ENCODE assay signal across 21 mouse cellular contexts in genomic region chr14:117993845-117994244, GRCm38 (mm10). TPM values are rescaled to one million over a fixed set of nuclear protein-coding genes. Genes with fewer than 3 reads are reported as not detected.
DNase-seq lines count a peak whose midpoint lies in the region; ATAC-seq lines count a peak whose summit lies in the region.
"Had no signal": no experiment of that assay in that cellular context is flagged by ENCODE, and none has a peak within 500 bp of the region (broad histone marks: within the 10 kb centered on the region; RNA-seq: fewer than 3 reads in every experiment).

No protein-coding gene starts in this region.

- H3K4me1 ChIP-seq in heart, embryonic 11.5 days (ENCODE audit: control insufficient read depth, insufficient read depth, low read length) = no peaks in the 10 kb centered on the region
- no peaks in the 10 kb centered on the region for H3K4me1 ChIP-seq in midbrain, embryonic 13.5 days (replicated peaks)
- H3K4me1 ChIP-seq: embryonic facial prominence, embryonic 10.5 days; forebrain, embryonic 13.5 days; forebrain, embryonic 15.5 days had no signal

- DNase-seq in adrenal gland, adult 2 months = peak; percentile 6
- no peak for DNase-seq in adrenal gland, postnatal 14 days
- peak; percentile 27 for DNase-seq in heart, adult 11 months
- DNase-seq: adrenal gland, postnatal 36 days; B cell, adult 2 months; cerebellum, adult 11-12 months; cerebellum, adult 2 months; cerebellum, adult 9-10 months; cerebellum, postnatal 10 days; cerebellum, postnatal 25 days; forebrain, postnatal 0 days had no signal

- no peak overlapping the region for H3K9ac ChIP-seq in heart, embryonic 11.5 days (ENCODE audit: low read depth, low read length)
- H3K9ac ChIP-seq in midbrain, embryonic 13.5 days (replicated peaks) = no peak overlapping the region
- H3K9ac ChIP-seq: embryonic facial prominence, embryonic 12.5 days; forebrain, embryonic 13.5 days; forebrain, embryonic 15.5 days; forebrain, postnatal 0 days had no signal

- no peak for ATAC-seq in heart, embryonic 11.5 days (replicated peaks; ENCODE audit: insufficient number of reproducible peaks, low FRiP score, low TSS enrichment)
- no peak for ATAC-seq in midbrain, embryonic 13.5 days
- ATAC-seq: activated CD4-positive, CD25-positive, alpha-beta regulatory T cell, adult 4 months; CD4-positive, CD25-positive, alpha-beta regulatory T cell, adult 4 months; forebrain, embryonic 13.5 days; forebrain, embryonic 15.5 days; forebrain, postnatal 0 days had no signal

- H3K36me3 ChIP-seq in heart, embryonic 11.5 days (ENCODE audit: control insufficient read depth, insufficient read depth, low read length) = no peaks in the 10 kb centered on the region
- H3K36me3 ChIP-seq in midbrain, embryonic 13.5 days = no peaks in the 10 kb centered on the region
- H3K36me3 ChIP-seq: embryonic facial prominence, embryonic 10.5 days; embryonic facial prominence, embryonic 12.5 days; forebrain, embryonic 15.5 days; G1E had no signal

- H3K4me2 ChIP-seq in heart, embryonic 11.5 days = no peak overlapping the region
- no peak overlapping the region for H3K4me2 ChIP-seq in midbrain, embryonic 13.5 days (replicated peaks)
- H3K4me2 ChIP-seq: embryonic facial prominence, embryonic 12.5 days; forebrain, embryonic 13.5 days; forebrain, embryonic 15.5 days had no signal

- no peak overlapping the region for H3K27ac ChIP-seq in heart, embryonic 11.5 days (ENCODE audit: low read depth, low read length)
- H3K27ac ChIP-seq in midbrain, embryonic 13.5 days = no peak overlapping the region
- H3K27ac ChIP-seq: embryonic facial prominence, embryonic 10.5 days; embryonic facial prominence, embryonic 12.5 days; forebrain, embryonic 13.5 days; forebrain, embryonic 15.5 days had no signal

- 88% methylated on average over 6 of the region's 6 CpGs for WGBS in heart, embryonic 11.5 days (ENCODE audit: insufficient replicate concordance)
- 93% methylated on average over 6 of the region's 6 CpGs for WGBS in midbrain, embryonic 13.5 days

- peaks cover 69% of the 10 kb centered on the region for H3K27me3 ChIP-seq in heart, embryonic 11.5 days (ENCODE audit: control insufficient read depth, insufficient read depth, low read length)
- no peaks in the 10 kb centered on the region for H3K27me3 ChIP-seq in midbrain, embryonic 13.5 days
- H3K27me3 ChIP-seq: embryonic facial prominence, embryonic 12.5 days; forebrain, embryonic 13.5 days; forebrain, embryonic 15.5 days had no signal

- H3K4me3 ChIP-seq in heart, embryonic 11.5 days (ENCODE audit: low read depth, low read length) = no peak overlapping the region
- no peak overlapping the region for H3K4me3 ChIP-seq in midbrain, embryonic 13.5 days (replicated peaks)
- H3K4me3 ChIP-seq: embryonic facial prominence, embryonic 10.5 days; embryonic facial prominence, embryonic 12.5 days; forebrain, embryonic 13.5 days; forebrain, embryonic 15.5 days had no signal

- no peaks in the 10 kb centered on the region for H3K9me3 ChIP-seq in heart, embryonic 11.5 days (replicated peaks; ENCODE audit: control insufficient read depth, low read length)
- no peaks in the 10 kb centered on the region for H3K9me3 ChIP-seq in midbrain, embryonic 13.5 days
- H3K9me3 ChIP-seq: embryonic facial prominence, embryonic 10.5 days; embryonic facial prominence, embryonic 12.5 days; forebrain, embryonic 13.5 days; forebrain, embryonic 15.5 days had no signal

RNA-seq across cellular contexts. Expression of gene Dct, which starts 58.2 kb away (rescaled TPM):
- total RNA-seq in adrenal gland, adult 2 months (2021) = under 1 TPM in 1 of 2 experiments, not detected in 1; 0.52 TPM
- 0.18 and 0.25 TPM in 2 replicates for polyA plus RNA-seq in adrenal gland, adult 2 months (2012; rRNA removed)
- total RNA-seq in adrenal gland, postnatal 14 days (2021) = not detected in 2 replicates
- polyA plus RNA-seq in heart, embryonic 11.5 days (2014; fragmentation: Nextera tagmentation; extraction: Ambion mirVana) = 0.73 and 1.2 TPM in 2 replicates
- polyA plus RNA-seq in midbrain, embryonic 13.5 days (2015; fragmentation: Nextera tagmentation; extraction: Ambion mirVana) = 1.2 and 1.4 TPM in 2 replicates
- total RNA-seq: CH12.LX had no signal
- polyA plus RNA-seq: G1E had no signal
